Mouse (Mus musculus): ENCODE data around the gene Thsd7b.
"Not testable (repeated sequence)": the region's sequence is repeated elsewhere in the genome, so short reads cannot be mapped to it uniquely, and the experiment has no call there.

Thsd7b gene

DNA sequence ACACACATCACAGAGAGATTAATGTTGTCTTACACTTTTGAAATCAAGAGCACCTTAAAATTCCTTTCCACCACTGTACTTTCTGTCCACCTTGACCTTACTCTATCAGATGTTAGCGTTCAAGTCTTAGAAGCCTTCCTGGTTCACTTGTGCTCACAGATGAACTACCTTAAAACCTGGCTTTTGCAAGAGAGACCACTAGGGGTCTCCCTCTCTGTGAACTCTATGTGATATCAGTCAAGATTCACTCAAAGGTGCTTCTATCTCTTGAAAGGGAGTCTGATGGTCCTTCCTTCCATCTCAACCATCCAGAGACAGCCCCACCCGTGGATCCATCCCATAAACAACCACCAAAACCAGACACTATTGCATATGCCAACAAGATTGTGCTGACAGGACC is 570.3 kb downstream of the Thsd7b start:
- no peak for DNase-seq (ENCODE audit: low spot score in 2 of 2)

DNA sequence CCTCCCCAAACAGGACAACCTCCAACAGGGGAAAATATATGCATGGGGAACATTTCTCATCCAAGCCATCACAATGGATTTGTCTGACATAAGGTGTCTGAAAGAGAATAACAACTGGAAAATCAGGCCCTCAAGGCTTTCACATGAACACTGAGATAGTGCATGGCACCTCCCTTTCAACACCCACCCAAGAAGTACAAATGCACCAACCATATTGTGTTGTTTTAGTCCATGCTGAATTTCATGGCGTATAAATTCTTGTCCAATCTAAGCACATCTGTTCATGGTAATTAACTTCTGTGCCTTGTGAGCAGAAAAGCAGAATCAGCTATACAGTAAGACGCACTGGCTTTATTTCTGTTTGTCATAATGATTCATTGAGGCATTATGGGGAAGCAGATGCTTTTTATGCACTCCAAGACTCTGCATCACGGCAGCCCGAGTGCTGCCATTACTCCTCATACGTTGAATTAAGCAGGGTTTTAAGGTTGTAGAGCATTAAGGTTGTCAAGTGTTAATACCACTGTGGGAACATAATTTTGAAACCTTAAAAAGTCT is 577.0 kb downstream of the Thsd7b start:
- DNase-seq (ENCODE audit: low spot score in 2 of 2) = no peak

DNA sequence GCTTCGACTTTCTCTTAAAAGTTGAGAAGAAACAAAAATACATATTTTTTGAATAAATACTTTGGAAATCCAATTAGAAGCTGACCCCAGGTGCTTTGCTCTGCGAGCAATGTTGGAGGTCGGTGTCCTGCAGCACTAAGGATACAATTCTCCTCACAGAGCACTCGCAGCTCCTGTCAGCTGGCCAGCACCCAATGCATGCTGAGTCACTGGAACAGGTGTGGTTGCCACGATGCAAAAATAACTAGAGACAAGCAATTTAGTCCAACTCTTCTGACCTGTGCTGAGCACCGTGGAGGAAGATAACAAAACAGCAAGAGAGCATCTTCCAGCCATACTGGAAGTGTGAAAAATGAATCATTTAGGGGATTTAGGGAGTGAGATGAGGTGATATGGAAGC is 594.6 kb downstream of the Thsd7b start:
- peak in 1 of 2 experiments; percentile 18 for DNase-seq (ENCODE audit: low spot score in 2 of 2)

DNA sequence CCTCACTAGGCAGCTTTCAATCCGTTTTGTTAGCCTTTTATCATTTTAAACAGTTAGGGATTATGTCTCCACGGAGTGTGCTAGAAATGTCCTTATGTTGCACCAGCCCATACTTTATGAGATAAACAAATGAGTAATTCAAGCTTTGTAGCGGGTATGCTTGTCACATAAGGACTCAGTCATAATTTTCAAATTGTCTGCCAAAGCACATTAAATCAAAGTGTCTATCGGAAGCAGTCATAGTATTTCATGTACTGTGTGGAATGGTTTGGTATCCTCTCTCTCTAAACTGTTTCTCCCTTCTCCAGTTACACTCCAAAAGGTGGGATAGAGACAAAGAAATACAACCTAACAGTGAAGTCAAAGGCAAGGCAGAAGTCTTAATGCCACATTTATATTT is 601.3 kb downstream of the Thsd7b start:
- DNase-seq (ENCODE audit: low spot score in 2 of 2) = no peak

DNA sequence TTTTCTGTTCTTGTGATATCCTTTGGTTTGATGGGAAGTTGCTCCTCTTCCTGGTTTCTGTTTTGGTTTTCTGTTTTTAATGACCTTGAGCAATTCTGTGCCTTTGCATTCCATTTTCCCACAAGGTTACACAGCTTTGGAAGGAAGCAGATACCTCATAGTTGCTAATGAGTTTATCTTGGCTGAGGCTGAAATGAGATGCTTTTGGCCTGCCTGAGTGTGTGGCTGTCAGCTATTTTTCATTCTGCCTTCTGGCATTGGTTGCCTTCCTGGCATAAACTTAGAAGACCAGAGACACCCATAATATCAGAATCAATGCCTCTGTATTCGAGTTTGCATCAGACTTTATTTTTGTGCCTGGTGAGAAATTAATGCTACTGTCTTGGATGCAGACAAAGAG is 614.8 kb downstream of the Thsd7b start:
- DNase-seq (ENCODE audit: low spot score in 2 of 2) = no peak

DNA sequence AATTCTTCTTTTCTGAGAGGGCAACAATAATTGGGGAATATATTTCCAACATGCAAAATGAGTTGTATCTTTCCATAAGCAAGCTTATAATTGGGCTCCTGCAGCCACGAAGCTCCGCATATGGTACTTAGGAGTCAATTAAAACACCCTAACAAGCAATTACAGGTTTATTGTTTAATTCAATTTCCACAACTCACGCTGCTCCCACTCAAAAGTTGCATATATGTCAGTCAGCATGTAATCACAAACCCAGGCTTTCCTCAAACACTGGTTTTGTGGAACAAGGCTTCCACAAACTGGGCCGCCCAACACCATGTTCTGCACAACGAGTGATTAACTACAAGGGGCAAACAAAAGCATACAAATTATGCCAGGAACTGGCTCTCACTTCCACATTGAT is 625.0 kb downstream of the Thsd7b start:
- DNase-seq (ENCODE audit: low spot score in 2 of 2) = no peak

DNA sequence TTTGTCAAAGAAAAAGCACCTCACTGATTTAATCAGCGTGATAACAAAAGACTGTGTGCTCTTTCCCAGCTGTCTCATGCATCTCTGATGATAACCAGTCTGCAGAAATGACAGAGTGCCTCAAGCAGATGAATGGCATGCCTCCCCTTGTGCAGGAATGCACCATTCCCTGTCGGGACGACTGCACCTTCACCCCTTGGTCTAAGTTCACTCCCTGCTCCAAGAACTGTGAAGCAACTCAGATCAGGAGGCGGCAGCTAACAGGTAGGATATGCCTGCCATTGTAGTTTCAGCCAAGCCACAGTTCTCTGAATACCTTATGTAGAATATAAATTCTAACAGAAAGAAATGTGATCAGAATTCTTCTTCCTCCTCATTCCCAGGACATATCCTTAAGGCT is 642.4 kb downstream of the Thsd7b start:
- DNase-seq (ENCODE audit: low spot score in 2 of 2) = no peak

DNA sequence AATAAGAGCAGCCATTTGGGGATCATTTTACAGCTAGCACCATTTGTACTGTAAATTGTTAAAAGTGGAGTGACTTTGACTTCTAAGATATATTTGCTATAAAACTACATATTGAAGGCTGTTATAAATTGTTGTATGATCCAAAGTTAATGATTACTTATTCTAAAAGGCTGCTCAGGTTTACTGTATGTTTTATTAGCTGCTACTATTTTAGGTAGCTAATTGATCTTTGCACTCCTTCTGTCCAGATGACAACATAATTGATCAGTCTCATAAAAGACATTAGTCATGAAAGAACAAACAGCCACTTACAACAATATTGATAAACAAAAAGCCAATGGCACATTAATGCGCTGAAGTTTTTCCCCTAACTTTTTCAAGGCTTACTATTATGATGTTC is 644.5 kb downstream of the Thsd7b start:
- no peak for DNase-seq (ENCODE audit: low spot score in 2 of 2)

DNA sequence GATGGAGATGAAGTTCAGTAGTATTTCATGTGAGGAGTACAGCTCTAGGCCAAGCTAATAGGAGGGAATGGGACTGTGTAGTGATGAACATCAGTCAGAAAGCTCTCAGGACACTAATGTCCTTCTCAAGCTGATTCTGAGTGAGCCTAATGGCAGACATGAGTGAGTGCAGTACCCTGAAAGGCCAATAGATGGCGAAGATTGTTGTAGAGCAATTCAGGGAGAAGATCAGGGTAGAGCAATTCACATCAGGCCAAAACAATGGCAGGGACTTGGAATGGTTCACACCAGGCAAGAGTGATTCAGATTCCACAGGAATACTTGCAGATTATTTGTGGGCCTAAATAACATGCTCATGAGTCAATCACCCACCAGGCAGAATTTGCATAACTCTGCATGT is 646.3 kb downstream of the Thsd7b start:
- no peak for DNase-seq (ENCODE audit: low spot score in 2 of 2)

DNA sequence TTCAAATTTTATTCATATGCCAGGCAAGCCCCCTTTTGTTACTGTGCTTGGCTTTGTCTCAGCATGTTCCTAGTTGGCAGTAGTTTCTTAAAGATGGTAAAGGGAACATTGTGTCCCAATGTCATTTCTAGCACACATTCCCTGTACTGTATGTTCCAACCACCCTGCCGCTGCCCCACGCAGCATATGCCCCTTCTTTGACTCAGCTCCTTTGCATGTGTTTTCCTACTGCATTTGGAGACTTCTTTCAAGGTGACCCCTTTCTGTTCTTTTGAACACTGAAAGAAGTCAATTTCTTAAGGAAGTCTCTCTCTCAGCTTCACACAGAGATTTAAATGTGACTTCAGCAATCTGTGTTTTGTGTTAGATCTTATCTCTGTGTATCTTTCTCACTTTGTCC is 657.9 kb downstream of the Thsd7b start:
- DNase-seq (ENCODE audit: low spot score in 2 of 2) = no peak

DNA sequence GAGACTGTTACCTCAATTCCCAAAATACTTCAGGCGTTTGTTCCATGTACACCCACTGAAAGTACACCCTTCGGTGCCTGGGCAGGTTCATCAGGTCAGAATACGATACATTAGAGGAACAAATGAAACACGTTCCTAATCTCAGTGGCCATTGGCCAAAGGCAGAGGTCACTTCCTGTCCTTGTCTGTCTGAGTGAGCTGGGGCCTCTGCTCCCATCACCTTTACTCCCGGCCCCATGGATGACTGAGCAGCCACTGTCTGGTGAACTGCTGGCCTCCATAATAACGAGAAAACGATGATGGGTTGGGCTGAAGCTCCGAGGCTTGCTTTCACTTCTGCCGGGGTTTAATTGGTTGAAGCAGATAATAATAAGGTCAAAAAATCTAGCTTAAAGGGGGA is 670.0 kb downstream of the Thsd7b start:
- no peak for DNase-seq (ENCODE audit: low spot score in 2 of 2)

DNA sequence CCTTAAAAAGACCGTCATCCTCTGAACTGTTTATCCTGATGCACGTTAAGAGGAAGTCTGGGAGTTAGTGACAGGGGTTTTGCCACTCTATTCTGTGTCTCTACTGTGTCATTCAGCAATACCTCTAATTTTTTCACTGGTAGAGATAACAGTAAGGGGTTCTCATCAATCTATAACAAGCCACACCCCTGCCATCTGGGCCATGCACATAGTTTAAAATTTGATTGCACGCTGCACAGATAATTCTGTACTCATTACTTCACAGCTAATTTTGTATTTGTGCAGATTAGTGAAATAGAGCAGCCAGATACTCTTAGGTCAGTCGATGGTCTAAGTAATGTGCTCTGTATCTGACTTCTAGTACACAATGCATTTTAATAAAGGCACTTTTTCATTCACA is 673.9 kb downstream of the Thsd7b start:
- DNase-seq (ENCODE audit: low spot score in 2 of 2) = no peak

DNA sequence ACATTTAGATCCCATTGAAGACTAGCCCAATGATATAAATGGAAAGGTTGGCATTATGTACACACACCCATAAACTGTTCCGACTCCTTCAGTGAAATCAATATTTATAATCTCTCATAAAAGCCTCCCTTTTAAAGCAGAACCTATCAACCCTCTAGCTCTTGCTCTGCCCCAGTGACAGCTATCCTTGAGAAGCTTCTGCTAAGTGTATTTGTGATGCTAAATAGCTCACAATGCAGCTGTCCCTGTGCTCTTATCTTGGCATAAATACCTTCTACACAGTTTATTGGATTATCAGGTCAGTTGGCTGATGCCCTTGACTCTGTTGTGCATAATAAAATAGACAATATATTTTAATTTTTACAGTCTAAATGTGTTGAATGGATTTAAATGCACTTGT is 682.4 kb downstream of the Thsd7b start:
- no peak for DNase-seq (ENCODE audit: low spot score in 2 of 2)

DNA sequence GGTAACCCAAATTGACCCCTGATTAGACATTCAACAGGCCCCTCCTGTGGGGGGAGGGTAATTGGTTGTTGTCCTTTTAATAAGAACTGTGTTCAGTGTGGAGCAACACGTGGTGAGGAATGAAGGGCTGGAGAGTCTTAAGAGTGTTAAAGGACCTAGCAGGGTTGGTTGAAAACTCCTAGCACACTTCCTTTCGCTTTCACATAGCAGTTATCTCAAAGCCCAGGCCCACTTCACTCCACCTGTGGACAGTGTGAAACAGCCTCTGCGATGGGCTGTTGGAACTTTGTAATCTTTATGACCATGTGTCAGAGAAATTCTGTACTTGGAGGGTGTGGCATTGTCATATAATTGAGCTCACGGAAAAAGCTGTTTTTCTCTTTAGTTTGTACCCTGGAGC is 683.5 kb downstream of the Thsd7b start:
- no peak for DNase-seq (ENCODE audit: low spot score in 2 of 2)

DNA sequence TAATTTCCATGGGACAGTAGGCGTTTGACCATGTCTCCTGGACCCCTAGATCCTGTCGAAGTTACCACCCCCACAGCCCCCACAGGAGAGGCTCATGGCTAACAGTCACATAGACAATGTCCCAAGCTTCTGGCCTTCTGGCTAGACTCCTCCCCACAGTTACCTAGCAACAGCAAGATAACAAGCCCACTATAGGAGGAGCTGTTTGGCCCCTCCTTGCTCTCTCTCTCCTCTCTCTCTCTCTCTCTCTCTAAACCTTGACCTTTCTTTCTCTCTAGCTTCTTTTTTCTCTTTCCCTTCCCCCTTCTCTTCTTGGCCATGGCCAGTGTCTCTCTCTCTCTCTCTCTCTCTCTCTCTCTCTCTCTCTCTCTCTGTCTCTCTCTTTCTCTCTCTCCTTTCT is 686.2 kb downstream of the Thsd7b start:
- not testable (repeated sequence) for DNase-seq (ENCODE audit: low spot score in 2 of 2)

DNA sequence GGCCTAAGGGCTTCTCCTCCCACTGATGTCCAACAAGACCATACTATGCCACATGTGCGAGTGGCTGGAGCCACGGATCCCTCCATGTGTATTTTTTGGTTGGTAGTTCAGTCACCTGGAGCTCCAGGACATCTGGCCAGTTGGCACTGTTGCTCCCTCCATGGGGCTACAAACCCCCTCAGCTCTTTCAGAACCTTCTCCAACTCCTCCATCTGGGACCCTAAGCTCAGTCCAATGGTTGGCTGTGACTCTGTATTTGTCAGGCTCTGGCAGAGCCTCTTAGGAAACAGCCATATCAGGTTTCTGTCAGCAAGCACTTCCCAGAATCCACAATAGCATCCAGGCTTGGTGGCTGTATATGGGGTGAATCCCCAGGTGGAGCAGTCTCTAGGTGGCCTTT is 690.1 kb downstream of the Thsd7b start:
- no peak for DNase-seq (ENCODE audit: low spot score in 2 of 2)

DNA sequence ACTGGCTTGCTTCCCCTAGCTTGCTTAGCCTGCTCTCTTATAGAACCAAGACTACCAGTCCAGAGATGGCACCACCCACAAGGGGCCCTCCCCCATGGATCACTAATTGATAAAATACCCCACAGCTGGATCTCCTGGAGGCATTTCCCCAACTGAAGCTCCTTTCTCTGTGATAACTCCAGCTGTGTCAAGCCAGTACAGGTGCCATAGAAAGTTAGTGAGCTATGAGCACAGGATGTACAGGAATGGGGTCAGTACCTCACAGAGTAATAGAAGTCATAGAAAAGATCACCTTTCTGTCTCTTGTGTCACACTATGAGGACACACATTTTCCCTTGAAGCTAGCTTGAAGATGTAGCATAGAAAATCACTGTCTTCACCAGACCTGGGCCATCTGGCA is 716.1 kb downstream of the Thsd7b start:
- not testable (repeated sequence) for DNase-seq (ENCODE audit: low spot score in 2 of 2)

DNA sequence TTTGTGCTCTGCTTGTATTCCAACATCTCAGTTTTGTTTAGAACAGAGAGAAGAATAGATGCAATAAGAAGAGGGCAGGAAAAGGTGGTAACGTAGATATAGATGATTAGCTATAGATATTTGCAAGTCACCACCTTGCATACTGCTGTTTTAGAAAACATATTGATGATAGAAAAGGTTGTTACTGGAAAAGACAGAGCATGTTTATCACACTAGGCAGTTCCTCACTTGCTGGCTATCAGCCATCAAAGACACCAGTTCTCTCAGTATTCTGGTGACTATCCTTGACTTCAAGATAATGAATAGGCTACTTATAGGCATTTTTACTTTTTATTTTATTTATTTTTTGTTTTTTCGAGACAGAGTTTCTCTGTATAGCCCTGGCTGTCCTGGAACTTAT is 717.7 kb downstream of the Thsd7b start:
- no peak for DNase-seq (ENCODE audit: low spot score in 2 of 2)

DNA sequence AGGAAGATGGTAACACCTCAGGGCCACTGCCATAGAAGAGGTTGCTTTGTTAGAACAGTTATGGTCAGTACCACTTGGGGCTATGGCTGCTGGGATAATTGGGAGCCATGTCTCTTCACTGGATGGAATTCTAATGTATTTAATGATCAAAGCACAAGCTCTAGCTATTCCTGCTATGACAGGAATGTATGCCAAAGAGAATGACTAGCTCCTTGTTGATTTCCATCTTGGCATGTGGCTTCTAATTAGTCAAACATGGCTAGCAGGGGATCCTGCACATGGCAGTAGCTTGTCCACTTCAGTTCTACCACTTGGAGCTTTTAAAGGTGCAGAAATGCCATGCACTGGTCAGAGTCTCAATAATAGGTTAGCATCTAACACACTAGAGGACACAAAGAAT is 781.9 kb downstream of the Thsd7b start:
- no peak for DNase-seq (ENCODE audit: low spot score in 2 of 2)

DNA sequence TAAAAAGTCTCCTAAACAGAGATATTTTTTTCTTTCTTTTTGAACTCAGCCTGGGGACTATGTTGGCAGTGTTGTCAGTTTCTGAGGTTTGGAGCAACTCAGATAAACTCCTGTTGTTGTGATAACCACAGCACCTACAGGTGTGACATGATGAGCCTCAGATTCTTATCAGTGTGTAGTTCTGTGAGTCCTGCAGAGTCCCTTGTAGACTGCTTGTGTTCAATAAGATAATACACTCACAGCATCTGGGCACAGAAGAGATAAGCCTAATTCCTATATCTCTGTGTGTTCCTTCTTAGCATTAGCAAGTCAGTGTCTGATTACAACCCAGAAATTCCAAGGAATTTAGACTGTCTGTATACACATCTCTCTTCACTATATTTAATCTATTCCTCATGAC is 789.0 kb downstream of the Thsd7b start:
- no peak for DNase-seq (ENCODE audit: low spot score in 2 of 2)

DNA sequence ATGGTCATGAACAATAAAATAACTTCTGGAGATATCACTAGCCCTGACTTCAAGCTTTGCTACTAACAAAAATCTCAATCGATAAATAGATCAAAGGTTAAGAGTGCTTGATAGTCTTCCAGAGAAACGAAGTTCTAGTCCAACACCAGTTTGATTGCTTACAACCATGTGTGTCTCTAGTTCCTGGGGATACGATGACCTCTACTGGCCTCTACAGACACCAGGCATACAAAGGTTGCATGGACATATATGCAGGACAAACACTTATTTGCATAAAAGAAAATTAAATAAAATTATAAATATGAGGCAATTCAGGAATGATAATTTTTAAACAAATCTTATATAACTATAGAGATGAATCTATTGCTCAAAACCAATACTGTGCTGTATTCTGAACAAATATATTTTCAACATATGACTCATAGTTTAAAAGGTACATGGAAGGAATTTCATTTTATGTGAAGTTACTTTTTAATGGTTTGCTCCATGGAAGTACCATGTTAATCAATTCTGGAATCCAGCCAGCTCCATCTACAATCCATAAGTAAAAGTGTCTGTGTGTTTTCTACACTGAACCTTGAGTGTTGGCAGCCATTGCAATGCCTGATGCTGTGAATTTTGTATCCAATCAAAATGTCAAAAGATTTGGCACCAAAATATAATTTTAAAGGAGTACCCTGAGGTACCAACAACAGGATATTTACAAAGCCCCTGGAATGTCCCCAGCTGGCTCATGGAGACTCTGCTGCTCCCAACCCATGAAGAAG is 793.3 kb downstream of the Thsd7b start:
- DNase-seq (ENCODE audit: low spot score in 2 of 2) = no peak

DNA sequence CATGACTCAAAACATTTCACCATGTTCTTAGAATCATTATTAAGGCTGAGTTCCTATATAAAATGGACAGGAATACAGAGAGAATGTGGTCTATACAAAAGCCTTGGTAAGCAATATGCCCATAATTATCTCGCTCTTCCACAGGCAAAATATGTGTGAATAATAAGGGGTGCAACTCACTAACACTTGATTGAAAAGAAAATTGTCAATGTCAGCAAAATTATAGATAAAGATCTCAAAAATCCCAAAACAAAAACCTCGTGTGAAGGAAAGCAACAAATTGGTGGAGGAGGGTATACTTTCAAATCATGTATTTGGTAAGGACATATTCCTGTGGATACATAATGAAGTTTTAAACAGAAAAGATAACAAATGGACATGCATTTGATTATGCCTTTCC is 810.7 kb downstream of the Thsd7b start:
- no peak for DNase-seq (ENCODE audit: low spot score in 2 of 2)

DNA sequence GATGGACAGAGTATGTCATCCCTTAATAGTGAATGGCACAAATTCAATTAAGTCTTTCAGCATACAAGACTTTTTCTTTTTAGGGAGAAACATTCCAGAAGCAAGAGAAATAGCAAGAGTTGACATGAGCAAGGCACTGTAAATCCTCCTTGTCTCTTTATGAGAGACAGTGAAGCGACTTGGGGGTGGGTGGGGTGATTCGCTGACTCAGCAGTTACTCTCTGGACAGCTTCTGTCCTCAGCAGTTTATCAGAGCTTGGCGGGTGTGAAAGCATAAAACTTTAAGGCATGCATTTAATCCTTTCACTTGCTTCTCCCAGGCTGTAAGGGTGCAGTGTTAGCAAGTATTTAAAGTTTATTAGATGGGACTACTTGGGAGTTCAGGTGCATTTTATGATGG is 812.1 kb downstream of the Thsd7b start:
- DNase-seq (ENCODE audit: low spot score in 2 of 2) = no peak

DNA sequence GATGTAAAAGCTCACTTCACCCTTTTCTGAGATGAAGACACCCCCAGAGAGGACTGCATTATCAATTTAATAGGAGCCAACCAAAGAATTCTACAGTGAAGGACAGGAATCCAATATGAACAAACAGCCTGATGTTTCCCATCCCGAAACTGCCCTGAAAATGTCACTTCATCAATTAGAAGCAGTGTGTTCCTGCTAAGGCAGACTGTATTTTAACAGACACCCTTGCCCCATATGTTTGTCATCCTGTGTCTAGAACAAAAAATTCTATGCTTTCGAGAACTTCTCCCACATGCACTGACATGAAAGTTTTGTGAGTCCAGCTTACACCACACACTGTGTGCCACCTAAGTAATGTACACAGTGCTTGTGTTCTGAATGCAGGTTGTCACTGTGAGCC is 812.8 kb downstream of the Thsd7b start:
- DNase-seq (ENCODE audit: low spot score in 2 of 2) = no peak

Data from right cerebral cortex, adult 2 months (tissue).